Mouse (Mus musculus): ENCODE measurements around the gene Galnt2.

DNA sequence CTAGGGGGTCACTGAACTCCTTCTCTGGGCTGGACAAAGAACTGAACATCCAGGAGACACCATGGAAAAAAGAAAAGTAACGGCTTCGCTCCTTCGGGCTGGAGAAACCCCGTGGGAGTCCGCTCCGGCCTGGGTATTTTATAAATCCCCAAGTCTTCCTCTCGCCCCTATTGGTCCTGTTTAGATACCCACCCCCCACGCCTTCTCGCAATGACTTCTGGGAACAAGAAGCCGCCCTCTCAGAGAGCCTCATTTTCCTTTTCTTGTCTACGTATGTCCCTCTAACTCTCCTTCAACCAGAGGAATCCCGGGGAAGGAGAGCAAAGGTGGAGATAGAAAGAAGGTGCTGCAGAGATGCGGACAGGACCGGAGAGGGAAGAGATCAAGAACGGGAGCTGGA lies 132.1 kb downstream of the Galnt2 start:
- no peak for TF ChIP-seq CTCF (IDR thresholded peaks at IDR 0.05)
- no peak for TF ChIP-seq EP300 (IDR thresholded peaks at IDR 0.05)
